Mouse (Mus musculus): ENCODE measurements at regions not wholly inside any gene's neighbourhood (a gene's known extent, or its start where the extent isn't known, plus 50 kb on each side); places are given as distances from the start of the nearest gene placed in this dataset.

DNA sequence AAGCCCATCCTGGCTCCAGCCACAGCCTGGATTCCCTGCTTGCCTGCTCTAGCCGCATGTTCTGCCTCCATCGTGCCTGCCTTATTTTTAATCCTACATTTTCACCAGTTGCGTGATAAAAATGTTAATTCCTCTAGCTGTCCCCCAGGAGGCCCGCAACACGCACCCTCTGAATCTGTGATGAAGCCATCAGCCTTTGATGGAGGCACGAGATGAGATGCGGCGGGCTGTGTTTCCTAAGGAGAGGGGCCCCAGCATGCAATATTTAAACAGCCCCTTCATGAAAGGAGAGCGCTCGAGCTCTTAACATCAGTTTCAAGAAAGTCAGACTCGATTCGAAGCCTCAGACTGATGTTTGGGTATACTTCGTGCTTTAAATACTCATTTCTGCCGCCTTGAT, 76.3 kb downstream of the Nptx2 start:
- intact Hi-C loops (cut with DNase I) = no loop called here

- intact Hi-C loops (cut with DNase I) = no loop called here
Observed at GRCm38 (mm10) chr5:144623358-144623757, 77.7 kb downstream of the Nptx2 start.

DNA sequence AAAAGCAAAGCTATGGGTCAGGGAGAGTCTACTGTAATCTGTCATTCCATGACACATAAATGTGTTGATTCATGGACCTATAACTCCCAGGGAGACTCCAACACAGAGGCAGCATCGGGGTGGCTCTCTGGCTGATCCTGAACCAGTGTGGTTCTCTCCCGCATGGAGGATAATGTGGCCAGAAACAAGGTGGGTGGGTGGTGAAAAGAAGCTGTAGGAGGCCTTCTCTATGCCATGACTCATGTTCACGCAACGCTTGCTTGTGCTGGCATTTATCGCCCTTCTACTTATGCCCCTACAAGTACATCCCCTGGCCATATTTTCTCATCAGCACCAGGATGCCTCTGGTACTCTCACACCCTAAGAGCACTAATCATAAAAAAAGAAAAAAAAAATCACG, 86.6 kb downstream of the Nptx2 start:
- intact Hi-C loops (cut with DNase I) = loop anchor here (10.0 kb wide), 1 partner anchor 247 kb away; no protein-coding TSS in a partner anchor

- intact Hi-C loops (cut with DNase I) = loop anchor here (10.0 kb wide), 1 partner anchor 254 kb away; no protein-coding TSS in a partner anchor
Observed at GRCm38 (mm10) chr5:144638631-144639030, 92.9 kb downstream of the Nptx2 start.

DNA sequence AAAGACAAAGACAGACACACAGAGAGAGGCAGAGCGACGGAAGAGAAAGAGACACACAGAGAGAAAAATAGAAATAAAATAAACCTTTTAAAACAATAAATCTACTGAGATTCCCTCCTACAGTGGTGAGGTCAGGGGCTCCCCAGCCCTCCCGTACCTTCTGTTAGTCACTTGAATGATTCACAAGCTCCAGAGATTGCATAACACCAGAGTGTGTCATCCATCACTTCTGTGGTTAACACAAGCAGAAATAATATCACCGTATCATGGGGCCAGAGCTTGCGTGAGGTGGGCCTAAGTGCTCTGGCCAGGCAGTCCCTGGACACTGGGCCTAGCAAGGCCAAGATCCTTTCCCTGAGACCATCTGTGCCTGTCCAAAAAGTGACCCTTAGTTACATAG, 93.9 kb downstream of the Nptx2 start:
- intact Hi-C loops (cut with DNase I) = loop anchor here (10.0 kb wide), 1 partner anchor 255 kb away; no protein-coding TSS in a partner anchor

GRCm38 (mm10) chr5:144642766-144643165, 97.1 kb downstream of the Nptx2 start:
- intact Hi-C loops (cut with DNase I) = no loop called here

- intact Hi-C loops (cut with DNase I) = no loop called here
Observed at GRCm38 (mm10) chr5:144643438-144643837, 97.7 kb downstream of the Nptx2 start.

DNA sequence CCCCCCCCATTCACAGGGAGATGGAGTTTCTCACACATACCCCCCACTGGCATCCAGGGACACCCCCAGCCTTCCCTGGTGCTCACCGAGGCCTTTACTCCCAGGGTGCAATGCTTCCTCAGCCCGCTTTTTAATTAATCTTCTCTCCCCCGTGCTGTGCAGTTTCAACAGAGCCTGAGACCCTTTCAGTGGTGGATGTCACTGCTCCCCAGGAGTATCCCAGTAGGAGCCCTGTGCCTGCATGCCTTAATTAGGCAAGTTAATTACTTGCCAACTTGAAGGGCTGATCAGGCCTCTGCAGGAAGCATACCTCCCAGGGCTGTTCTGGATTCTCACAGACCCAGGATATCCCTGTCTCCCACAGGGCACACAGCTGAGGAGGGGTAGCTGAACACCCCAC, 99.7 kb downstream of the Nptx2 start:
- intact Hi-C loops (cut with DNase I) = no loop called here

GRCm38 (mm10) chr5:144647311-144648104, 101.8 kb downstream of the Nptx2 start:
- intact Hi-C loops (cut with DNase I) = no loop called here

- intact Hi-C loops (cut with DNase I) = no loop called here
Observed at GRCm38 (mm10) chr5:144652231-144652630, 106.5 kb downstream of the Nptx2 start.

DNA sequence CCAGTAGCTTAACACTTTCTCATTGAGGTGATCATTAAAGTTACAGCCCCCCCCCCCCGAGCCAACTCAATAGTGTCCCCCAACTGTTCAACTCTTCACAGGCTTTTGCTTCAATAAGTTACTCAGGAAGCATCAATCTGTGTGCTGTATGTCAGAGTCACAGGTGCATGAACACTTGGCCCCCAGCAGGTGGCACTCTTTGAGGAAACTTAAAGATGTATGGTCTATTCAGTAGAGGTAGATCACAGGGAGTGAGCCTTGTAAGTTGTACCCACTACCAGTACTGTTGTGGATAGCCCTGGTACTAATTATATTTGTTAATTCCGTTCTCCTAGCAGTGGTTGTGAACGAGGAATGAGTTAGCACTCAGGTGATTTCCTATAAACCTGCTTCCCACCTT, 99.6 kb downstream of the Tmem130 start:
- intact Hi-C loops (cut with DNase I) = no loop called here

DNA sequence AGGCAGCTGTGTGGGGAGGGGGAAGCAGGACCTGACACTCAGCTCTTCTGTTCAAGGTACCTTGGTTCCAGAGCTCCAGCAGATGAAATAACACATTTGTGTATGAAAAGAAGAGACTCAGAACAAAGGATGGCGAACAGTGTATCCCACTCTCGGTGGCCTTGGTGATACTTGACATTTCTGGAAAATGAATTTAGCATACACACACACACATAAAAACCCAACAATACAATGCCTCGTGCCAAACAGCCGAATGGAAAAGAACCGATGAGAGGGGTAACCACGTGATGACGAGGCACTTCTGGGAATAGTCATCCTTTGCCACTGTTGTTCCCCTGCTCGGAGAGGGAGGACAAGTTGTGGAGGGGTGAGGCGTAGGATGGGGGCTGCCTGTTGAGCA, 97.6 kb downstream of the Tmem130 start:
- intact Hi-C loops (cut with DNase I) = no loop called here

DNA sequence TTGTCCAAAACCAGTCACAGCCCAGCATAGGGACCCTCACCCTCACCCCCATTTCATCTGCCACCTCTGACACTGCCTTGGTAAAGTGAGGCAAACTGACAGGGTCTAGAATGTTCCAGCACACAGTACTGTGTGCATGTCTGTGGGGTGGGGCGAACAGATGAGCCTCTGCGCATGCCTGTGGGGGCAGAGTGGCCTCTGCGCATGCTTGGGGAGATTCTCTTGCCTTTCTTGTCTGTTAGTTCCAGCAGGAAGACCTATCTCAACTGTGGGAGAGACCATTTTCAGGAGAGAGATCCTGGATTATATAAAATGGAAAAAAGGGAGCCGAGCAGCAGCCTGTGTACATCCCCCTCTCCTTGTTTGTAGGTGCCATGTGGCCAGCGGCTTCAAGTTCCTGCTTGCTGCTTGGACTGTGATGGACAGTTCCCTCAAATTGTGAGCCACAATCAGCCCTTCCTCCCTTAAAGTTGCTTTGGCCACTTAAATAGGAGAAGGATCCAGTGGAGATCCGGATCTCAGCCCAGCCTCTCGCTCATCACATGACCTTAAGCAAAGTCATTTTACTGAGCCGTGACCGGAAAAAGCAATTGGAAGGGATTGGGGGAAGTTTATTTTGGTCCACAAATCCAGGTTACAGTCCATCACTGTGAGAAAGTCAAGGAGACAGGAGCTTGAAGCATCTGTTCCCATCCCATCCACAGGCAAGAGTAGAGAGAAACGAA, 96.9 kb downstream of the Tmem130 start:
- intact Hi-C loops (cut with DNase I) = no loop called here

DNA sequence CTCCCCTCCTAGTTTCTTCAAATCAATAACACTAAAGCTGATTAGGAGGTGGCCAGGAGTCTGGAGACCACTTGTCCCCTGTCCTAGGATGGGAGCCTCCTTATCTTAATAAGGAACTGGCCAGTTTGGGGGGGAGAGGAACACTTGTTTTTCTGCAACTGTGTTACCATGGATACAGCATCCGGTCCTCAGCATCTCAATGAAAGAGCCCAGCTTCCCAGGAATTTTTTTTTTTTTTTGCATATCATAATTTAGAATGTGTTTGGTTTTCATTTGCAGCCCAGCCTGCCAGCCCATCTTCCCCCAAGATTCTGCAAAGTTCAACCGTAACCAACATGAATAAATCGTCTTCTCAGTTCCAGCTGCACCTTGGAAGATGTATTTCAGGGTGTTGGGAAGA, 93.6 kb downstream of the Tmem130 start:
- intact Hi-C loops (cut with DNase I) = no loop called here

GRCm38 (mm10) chr5:144678815-144679750, 82.5 kb downstream of the Tmem130 start:
- intact Hi-C loops (cut with DNase I) = no loop called here

- intact Hi-C loops (cut with DNase I) = no loop called here
Observed at GRCm38 (mm10) chr5:144684184-144684583, 77.4 kb downstream of the Tmem130 start.
